Mouse (Mus musculus) limb, embryonic 10.5 days (tissue): ENCODE data around the gene Pxmp2. TPM values are rescaled to one million over a fixed set of nuclear protein-coding genes. Genes with fewer than 3 reads are reported as not detected.

ENCODE experiments used
- polyA plus RNA-seq: library from polyadenylated mRNA; unstranded; fragments of >200 nt; fragmentation: Nextera tagmentation; extraction: Ambion mirVana; gene quantifications from 2 replicates; pipeline ENCODE4 v1.2.1, GENCODE M21; 2016

The Pxmp2 gene
- polyA plus RNA-seq, 1 experiment from 2014 or later = 9.2 TPM

Other genes with a start within 250 kb of the Pxmp2 start
- gene Gm17655, start 213.7 kb downstream of the Pxmp2 start, polyA plus RNA-seq = 5.6 and 7.0 TPM in 2 replicates
- gene Gm35315, start 191.8 kb downstream of the Pxmp2 start, polyA plus RNA-seq = 1.9 and 2.0 TPM in 2 replicates
- 1.8 and 2.1 TPM in 2 replicates for gene Plcxd1, start 186.2 kb downstream of the Pxmp2 start, polyA plus RNA-seq
- gene Gtpbp6, start 178.0 kb downstream of the Pxmp2 start, polyA plus RNA-seq = 34.3 and 35.3 TPM in 2 replicates
- 4.4 and 5.2 TPM in 2 replicates for gene Zfp605, start 176.1 kb downstream of the Pxmp2 start, polyA plus RNA-seq
- 30.4 and 31.4 TPM in 2 replicates for gene Chfr, start 150.3 kb downstream of the Pxmp2 start, polyA plus RNA-seq
- gene Golga3, start 109.5 kb downstream of the Pxmp2 start, polyA plus RNA-seq = 17.5 and 23.1 TPM in 2 replicates
- 32.9 and 38.7 TPM in 2 replicates for gene Ankle2, start 55.2 kb downstream of the Pxmp2 start, polyA plus RNA-seq
- 103 and 105 TPM in 2 replicates for gene Pgam5, start 16.3 kb downstream of the Pxmp2 start, polyA plus RNA-seq
- gene Pole, start 120 bp upstream of the Pxmp2 start, polyA plus RNA-seq = 56.1 and 56.5 TPM in 2 replicates
- 0.39 and 0.66 TPM in 2 replicates for gene P2rx2, start 57.0 kb upstream of the Pxmp2 start, polyA plus RNA-seq
- gene Lrcol1, start 58.5 kb upstream of the Pxmp2 start, polyA plus RNA-seq = not detected in 2 replicates
- 22.5 and 24.8 TPM in 2 replicates for gene Fbrsl1, start 162.3 kb upstream of the Pxmp2 start, polyA plus RNA-seq